Mouse (Mus musculus) spleen, adult 12 weeks (tissue): ENCODE data around the gene Cdt1.

Source experiments
- DNase-seq: peaks from one replicate; pipeline ENCODE4 v3.0.0; 2022; ENCODE audit warnings: low spot score

Gene Cdt1

GRCm38 (mm10) chr8:122574667-122575251 lies 6.9 kb downstream of the Cdt1 start:
- DNase-seq, result no peak

GRCm38 (mm10) chr8:122575286-122575685 lies 7.5 kb downstream of the Cdt1 start:
- no peak for DNase-seq

GRCm38 (mm10) chr8:122575735-122576647 lies 8.2 kb downstream of the Cdt1 start:
- no peak for DNase-seq

DNA sequence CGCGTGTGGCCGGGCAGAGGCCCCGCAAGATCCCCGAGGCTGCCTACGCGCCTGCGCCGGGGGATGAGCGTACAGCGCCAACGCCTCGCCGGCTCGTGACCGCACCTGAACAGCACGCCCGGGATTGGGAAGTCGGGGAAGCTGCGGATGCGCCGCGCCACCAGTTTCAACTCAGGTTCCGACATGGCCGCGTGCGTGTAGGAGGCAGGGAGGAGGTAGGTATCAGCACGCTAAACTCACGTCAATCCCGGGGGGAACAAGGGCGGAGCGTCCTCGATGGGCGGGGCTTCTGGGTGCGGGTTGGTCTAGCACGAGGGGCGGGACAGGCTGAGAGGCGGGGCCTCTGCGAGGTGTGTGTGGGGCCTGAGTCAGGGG lies 8.8 kb downstream of the Cdt1 start, which contains the start of gene Aprt:
Gene Aprt (minus strand): TSS at position 262 of the 375 bp plus-strand sequence.
- DNase-seq, result peak; percentile 91

DNA sequence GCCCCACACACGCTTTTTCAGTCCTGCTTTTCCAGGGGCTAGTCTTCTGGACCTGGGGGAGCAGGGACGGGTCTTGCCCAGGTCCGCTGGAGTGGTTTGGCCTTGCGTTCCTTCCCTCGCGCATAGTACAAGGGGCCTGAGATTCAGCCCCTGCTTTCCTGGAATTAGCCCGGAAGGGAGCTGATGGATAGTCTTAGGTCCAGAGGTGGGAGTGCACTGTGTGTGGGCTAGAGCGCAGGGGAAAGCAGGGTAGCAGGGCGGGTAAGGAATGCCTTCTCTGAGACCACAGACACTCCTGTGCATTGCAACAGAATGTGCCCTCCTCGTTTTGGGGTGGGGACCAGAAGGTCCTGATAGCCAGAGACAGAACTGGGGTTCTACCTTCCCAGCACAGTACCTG lies 9.3 kb downstream of the Cdt1 start:
- DNase-seq, result no peak

- DNase-seq, result no peak
Measured at GRCm38 (mm10) chr8:122579196-122579595, 11.4 kb downstream of the Cdt1 start.

DNA sequence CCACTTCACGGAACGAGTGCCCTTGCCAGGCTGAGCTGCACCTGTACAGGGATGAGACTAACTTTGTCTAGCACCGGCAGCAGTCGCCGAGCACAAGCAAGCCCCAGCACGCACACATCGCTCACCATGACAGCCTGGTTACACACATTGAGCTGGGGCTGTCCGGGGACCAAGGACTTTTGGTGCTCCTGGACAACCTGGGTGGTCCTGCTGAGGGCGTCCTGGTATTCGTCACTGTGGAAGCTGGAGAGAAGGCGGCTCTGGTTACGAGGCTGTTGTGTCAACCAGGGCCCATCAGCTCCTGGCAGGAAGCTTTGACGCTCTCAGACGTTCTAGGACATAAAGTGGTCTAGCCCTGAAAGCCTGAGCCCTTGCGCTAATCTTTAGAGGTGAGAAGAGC lies 13.1 kb downstream of the Cdt1 start:
- DNase-seq, result no peak

DNA sequence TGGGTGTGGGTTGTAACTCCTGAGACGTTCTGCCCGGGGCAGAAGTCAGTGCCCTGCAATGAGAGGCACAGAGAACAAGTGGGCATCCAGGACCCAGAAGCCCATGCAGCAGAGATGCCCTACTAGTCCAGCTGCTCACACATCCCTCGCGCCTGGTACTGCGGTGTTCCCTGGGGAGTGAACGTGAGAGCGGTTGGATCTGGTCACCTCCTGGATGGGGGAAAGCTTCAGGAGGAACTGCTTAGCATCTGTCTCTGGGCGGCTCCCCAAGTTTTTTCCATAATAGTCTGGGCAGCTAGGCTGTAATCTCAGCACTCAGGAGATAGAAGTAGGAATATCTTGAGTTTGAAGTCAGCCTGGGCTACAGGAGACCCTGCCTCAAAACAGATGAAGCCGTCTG lies 17.2 kb downstream of the Cdt1 start:
- no peak for DNase-seq

DNA sequence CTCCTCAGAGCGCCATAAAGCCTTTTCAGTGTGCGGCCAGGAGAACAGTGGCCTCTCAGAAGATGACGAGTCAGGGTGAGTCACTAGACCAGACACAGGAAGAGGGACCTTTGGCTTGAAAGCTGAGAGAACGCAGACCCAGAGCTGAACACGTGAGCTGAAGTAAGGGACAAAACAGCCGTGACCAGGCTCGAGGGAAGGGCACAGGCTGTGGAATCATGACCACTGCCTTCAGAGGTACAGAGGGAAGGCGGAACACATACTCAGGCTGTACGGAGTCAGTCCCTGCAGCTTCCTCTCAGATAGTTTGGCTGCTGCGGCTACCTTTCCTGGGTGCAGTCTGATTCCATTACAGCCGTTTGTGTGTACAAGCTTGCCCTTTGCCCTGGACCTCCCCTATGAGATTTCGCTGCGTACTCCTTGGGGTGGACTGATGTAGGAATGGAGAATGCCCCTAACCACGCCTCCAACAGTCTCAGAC lies 17.6 kb downstream of the Cdt1 start:
- DNase-seq, result no peak

GRCm38 (mm10) chr8:122586171-122586570 lies 18.4 kb downstream of the Cdt1 start:
- no peak for DNase-seq

- no peak for DNase-seq
Measured at GRCm38 (mm10) chr8:122586749-122587148, 18.9 kb downstream of the Cdt1 start.

- no peak for DNase-seq
Measured at GRCm38 (mm10) chr8:122593240-122593639, 25.4 kb downstream of the Cdt1 start.

- no peak for DNase-seq
Measured at GRCm38 (mm10) chr8:122593783-122594507, 26.1 kb downstream of the Cdt1 start.

- no peak for DNase-seq
Measured at GRCm38 (mm10) chr8:122596031-122596430, 28.2 kb downstream of the Cdt1 start.

DNA sequence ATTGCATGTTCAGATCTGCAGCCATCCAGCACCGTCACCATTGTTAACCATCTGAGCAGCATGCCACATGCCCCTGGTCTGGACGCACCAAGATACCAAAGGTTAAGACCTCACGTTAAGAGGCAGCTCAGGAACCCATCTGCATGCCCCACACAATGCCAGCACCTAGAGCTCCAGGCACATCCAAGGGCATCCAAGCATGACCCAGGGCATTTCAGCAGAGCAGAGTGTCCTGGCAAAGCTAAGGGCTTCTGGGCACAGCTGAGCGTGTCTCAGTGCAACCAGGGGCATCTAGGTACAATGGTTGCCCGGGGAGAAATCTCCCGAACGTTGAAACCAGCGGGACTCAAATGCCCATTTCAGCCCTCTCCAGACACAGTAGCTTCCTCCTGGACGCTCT lies 32.9 kb downstream of the Cdt1 start:
- no peak for DNase-seq

GRCm38 (mm10) chr8:122604640-122605039 lies 36.8 kb downstream of the Cdt1 start:
- no peak for DNase-seq

DNA sequence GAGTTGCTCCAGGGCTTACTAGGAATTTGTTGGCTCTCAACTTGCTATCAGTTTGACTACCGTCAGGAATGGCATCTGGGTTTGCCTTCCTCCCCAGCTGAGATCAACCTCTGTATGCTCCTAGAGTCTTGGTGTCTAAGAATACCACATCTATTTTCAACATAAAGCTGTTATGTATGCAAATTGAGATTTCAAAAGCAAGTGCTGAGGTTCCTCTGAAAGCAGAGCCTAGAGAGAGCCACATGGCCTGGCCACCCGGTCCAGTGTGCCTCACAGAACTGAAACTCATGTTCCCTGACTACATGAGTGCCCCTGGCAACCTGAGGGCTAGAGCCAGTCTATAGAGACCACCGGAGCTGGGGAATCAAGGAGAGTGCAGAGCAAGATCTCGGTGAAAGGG lies 37.6 kb downstream of the Cdt1 start:
- DNase-seq, result no peak

GRCm38 (mm10) chr8:122606810-122607209 lies 39.0 kb downstream of the Cdt1 start:
- DNase-seq, result no peak

DNA sequence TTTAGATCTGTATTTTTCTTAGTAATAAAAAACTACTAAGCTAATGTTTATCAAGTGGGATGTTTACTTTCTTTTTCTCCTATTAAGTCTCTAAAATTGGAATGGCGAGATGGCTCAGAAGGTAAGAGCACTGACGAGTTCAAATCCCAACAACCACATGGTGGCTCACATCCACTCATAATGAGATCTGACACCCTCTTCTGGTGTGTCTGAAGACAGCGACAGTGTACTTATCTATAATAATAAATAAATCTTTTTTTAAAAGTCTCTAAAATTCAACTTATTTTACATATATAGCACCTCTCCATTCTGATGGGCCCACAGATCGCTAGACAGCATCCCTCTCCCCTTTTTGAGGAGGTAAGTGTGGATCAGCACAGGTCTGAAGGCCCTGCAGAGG lies 42.4 kb downstream of the Cdt1 start:
- DNase-seq, result no peak

DNA sequence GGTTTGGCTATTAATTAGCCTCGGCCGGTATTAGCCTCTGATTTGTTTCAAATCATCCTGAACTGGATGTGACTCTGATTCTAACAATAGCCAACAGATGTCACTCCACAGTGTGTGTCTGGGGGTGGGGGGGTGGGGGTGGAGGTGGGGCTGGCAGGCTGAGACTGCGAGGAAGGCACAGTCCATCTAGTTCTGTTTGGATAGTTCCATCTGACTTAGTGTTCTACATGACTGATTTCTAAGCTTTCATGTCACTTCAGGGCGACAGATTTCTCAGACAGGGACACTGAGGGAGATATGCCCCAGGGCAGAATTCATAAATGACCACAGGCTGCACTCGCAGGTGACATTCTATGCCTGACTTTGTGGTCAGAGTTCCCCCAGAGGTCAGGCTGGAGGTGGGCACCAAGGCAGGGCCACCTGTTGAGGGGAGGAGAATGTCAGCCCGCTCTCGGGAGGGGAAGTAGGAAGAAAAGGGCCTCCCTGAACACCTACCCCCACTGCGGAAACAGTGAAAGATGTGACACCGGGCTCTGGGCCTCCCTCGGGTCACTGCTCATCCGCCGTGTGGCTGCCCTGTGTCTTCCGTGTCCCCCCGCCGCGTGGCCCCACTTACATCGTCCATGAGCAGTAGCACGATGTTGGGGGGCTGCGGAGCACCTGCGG lies 42.9 kb downstream of the Cdt1 start:
- no peak for DNase-seq

DNA sequence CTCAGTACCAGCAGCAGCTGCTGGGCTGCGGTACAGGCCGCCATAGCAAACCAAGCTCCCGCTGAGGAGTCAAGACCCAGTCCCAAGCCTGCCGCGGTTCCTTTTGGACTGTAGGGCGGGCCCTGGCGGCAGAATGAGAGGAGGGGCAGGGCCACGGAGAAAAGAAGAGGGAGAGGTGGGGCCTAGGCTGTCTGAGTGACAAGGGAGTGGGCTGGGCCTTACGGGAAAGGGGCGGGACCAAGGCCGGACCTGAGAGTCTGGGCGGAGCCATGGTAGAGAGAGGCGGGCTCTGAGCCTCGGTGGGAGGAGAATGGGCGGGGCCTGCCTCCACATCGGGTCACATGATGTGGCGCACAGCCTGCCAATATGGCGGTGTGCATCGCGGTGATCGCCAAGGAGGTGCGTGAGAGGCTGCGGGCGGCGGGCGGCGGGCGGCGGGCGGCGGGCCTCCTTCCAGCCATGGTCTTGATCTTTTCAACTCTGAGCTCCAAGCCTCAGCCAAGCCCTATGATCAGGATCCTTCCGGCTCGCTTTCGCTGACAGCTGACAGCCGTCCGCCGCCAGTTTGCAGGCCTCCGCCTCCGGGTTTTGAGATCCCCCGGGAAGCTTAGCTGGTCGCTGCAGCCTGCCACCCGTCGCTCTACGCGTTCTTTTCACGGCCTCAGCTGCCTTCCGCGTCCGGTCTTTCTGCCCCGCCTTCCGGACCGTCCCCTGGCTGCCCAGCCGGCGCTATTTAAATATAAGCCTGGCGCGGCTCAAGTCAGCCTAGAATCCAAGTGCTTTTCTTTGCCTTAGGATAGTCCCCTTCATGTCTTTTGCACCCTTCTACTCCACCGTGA lies 43.7 kb downstream of the Cdt1 start, which contains the start of the genes Galns and Trappc2l:
Gene Galns (minus strand): TSS at position 169 of the 839 bp plus-strand sequence.
Gene Trappc2l (plus strand): TSS at position 346 of the 839 bp plus-strand sequence.
- DNase-seq, result peak; percentile 97
